Mouse (Mus musculus) MEL (cell line): ENCODE measurements at regions not wholly inside any gene's neighbourhood (a gene's known extent, or its start where the extent isn't known, plus 50 kb on each side); places are given as distances from the start of the nearest gene placed in this dataset.

Experiments used
- BHLHE40 ChIP-seq: IDR thresholded peaks from 2 replicates; pipeline ENCODE4 v1.6.1; 2012; ENCODE audit warnings: low read depth, mild to moderate bottlenecking, inconsistent platforms, low read length, improper control_type of control experiment, borderline replicate concordance
- CHD2 ChIP-seq: IDR thresholded peaks from 2 replicates; pipeline ENCODE4 v1.6.1; 2011; ENCODE audit warnings: low read length, improper control_type of control experiment
- CTCF ChIP-seq, 3 experiments: IDR thresholded peaks in 2 of 3; conservative IDR thresholded peaks in 1 of 3; 2 replicates each; pipeline ENCODE4 v1.5.1; 2011 to 2012; ENCODE audit warnings: low read length in 3 of 3, low read depth in 2 of 3, mild to moderate bottlenecking in 2 of 3, improper control_type of control experiment in 1 of 3, inconsistent platforms in 1 of 3, mixed read lengths in 1 of 3, moderate library complexity in 1 of 3; ENCODE audit not compliant: control insufficient read depth in 1 of 3, insufficient read depth in 1 of 3, poor library complexity in 1 of 3, severe bottlenecking in 1 of 3
- GATA1 ChIP-seq: IDR thresholded peaks from 2 replicates; pipeline ENCODE4 v1.6.1; 2011; ENCODE audit warnings: low read depth, low read length, improper control_type of control experiment
- KAT2A ChIP-seq: conservative IDR thresholded peaks from 2 replicates; pipeline ENCODE4 v1.6.1; 2012; ENCODE audit warnings: low read depth, low read length, improper control_type of control experiment, inconsistent platforms
- MAFK ChIP-seq: IDR thresholded peaks from 2 replicates; pipeline ENCODE4 v1.6.1; 2011; ENCODE audit warnings: low read depth, mild to moderate bottlenecking, low read length, improper control_type of control experiment, borderline replicate concordance
- NRF1 ChIP-seq: IDR thresholded peaks from 2 replicates; pipeline ENCODE4 v1.6.1; 2014; ENCODE audit warnings: low read depth, mild to moderate bottlenecking, inconsistent platforms, low read length, improper control_type of control experiment, moderate library complexity; ENCODE audit not compliant: poor library complexity, insufficient read depth, severe bottlenecking
- RCOR1 ChIP-seq: IDR thresholded peaks from 2 replicates; pipeline ENCODE4 v1.6.1; 2012; ENCODE audit warnings: low read depth, mild to moderate bottlenecking, inconsistent platforms, low read length, improper control_type of control experiment
- TBP ChIP-seq: IDR thresholded peaks from 2 replicates; pipeline ENCODE4 v1.8.0; 2011; ENCODE audit warnings: low read depth, low read length, improper control_type of control experiment
- ZKSCAN1 ChIP-seq: IDR thresholded peaks from 2 replicates; pipeline ENCODE4 v1.6.1; 2012; ENCODE audit warnings: low read depth, mild to moderate bottlenecking, inconsistent platforms, low read length, improper control_type of control experiment, moderate library complexity

GRCm38 (mm10) chr9:47288587-47289199 lies 241.3 kb upstream of the Cadm1 start:
- TF ChIP-seq BHLHE40 (no peak), MAFK (no peak), CHD2 (no peak), GATA1 (no peak), ZKSCAN1 (no peak), KAT2A (no peak), CTCF (IDR thresholded peaks at IDR 0.05 in 2 of 3, conservative IDR thresholded peaks at IDR 0.05 in 1 of 3; ENCODE audit: control insufficient read depth in 1 of 3, insufficient read depth in 1 of 3, low read depth in 2 of 3, low read length in 3 of 3, poor library complexity in 1 of 3, severe bottlenecking in 1 of 3) (no peak), RCOR1 (no peak), TBP (no peak), NRF1 (no peak)
